Mouse (Mus musculus): ENCODE results near the gene Gm21985.

DNA sequence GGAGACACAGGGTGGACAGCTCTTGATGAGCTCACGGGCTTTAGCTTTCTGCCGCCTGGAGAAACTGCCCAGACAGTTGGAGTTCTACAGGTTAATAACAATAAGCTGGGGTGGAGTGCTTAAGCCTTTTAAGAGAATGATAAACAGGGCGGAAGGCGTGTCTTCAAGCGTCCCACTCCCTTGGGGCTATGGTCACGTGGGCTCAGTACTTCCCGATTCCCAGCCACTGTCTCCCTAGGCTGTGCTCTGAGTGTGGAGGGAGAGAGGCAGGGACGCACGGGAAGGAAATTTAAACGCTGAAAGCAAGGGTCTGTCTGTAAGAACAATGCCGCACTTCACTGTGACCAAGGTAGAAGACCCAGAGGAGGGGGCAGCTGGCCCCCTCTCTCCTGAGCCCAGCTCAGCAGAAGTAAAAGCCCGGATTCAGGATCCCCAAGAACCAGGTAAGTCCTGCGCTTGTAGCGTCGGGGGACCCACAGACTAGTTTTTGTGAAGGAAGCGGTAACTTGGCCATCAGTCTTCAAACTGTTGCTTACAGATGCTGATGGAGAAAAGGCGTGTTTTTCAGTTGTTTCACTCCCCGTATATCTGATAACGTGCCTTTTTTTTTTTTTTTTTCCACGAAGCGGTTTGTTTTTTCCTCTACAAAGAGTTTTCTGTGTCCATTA is 18.4 kb downstream of the Gm21985 start:
- no peak for TF ChIP-seq CTCF (IDR thresholded peaks at IDR 0.05; ENCODE audit: low read depth, low read length)
- TF ChIP-seq POLR2A (IDR thresholded peaks at IDR 0.05; ENCODE audit: extremely low read depth, insufficient read depth, low read length) = no peak
